Mouse (Mus musculus) retina, embryonic 14.5 days (tissue): ENCODE measurements at regions not wholly inside any gene's neighbourhood (a gene's known extent, or its start where the extent isn't known, plus 50 kb on each side); places are given as distances from the start of the nearest gene placed in this dataset.
"Not testable (repeated sequence)": the region's sequence is repeated elsewhere in the genome, so short reads cannot be mapped to it uniquely, and the experiment has no call there.

Experiments used
- DNase-seq: peaks from one replicate; pipeline ENCODE4 v3.0.0-alpha.2; 2015; ENCODE audit warnings: low spot score

GRCm38 (mm10) chr2:64443171-64443570 lies 345.3 kb upstream of the Fign start:
- no peak for DNase-seq

GRCm38 (mm10) chr2:64440961-64441360 lies 343.1 kb upstream of the Fign start:
- no peak for DNase-seq

- not testable (repeated sequence) for DNase-seq
Measured at GRCm38 (mm10) chr2:64417129-64417528, 319.3 kb upstream of the Fign start.

GRCm38 (mm10) chr2:64413846-64414245 lies 316.0 kb upstream of the Fign start:
- DNase-seq, result no peak

- no peak for DNase-seq
Measured at GRCm38 (mm10) chr2:64413263-64413662, 315.4 kb upstream of the Fign start.

GRCm38 (mm10) chr2:64395946-64396345 lies 298.1 kb upstream of the Fign start:
- peak; percentile 35 for DNase-seq

GRCm38 (mm10) chr2:64394619-64395294 lies 296.9 kb upstream of the Fign start:
- peak; percentile 72 for DNase-seq

GRCm38 (mm10) chr2:64394199-64394598 lies 296.4 kb upstream of the Fign start:
- peak; percentile 31 for DNase-seq

GRCm38 (mm10) chr2:64369791-64370190 lies 272.0 kb upstream of the Fign start:
- DNase-seq, result peak; percentile 70

- DNase-seq, result no peak
Measured at GRCm38 (mm10) chr2:64367188-64367587, 269.4 kb upstream of the Fign start.

- no peak for DNase-seq
Measured at GRCm38 (mm10) chr2:64366528-64366927, 268.7 kb upstream of the Fign start.

GRCm38 (mm10) chr2:64356286-64356685 lies 258.4 kb upstream of the Fign start:
- no peak for DNase-seq

- peak; percentile 38 for DNase-seq
Measured at GRCm38 (mm10) chr2:64325499-64325898, 227.7 kb upstream of the Fign start.
